In the genomic region with DNA sequence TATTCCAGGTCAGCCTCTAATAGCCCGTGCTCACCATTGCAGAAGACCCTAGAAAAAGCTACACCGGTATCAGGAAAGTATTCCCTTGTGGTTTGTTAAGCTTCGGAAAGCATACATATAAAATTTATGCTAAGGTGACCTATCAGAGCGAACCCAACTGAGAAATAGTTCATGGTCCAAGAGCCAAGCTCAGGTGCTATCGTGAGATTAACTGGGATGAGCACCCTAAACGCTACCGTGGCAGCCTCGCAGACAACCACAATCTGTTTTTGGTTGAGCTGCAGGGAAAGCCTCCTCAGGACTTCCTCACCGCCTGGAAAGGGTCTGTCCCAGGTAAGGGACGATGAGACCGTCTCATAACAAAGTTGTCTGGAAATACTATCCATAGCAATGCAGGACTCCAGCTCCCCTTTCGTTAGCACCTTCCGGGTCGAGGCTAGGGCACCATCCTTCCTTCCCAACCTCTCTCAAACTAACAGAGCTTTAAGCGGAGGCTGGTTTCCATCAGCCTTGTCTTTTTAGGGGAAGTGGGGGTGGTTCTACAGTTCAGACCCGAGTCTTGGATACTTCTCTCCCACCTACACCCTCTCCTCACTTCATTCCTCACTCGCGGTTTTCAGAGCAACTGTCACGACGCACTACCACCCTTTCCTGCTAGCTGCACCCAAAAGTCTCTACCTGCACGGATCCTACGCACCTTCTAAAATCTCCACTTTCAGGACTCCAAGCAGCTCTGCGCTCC, we compare ENCODE assay signal across 9 mouse cellular contexts. TPM values are rescaled to one million over a fixed set of nuclear protein-coding genes. Genes with fewer than 3 reads are reported as not detected.
DNase-seq lines count a peak whose midpoint lies in the region; ATAC-seq lines count a peak whose summit lies in the region.
"Had no signal": no experiment of that assay in that cellular context is flagged by ENCODE, and none has a peak within 500 bp of the region (broad histone marks: within the 10 kb centered on the region; RNA-seq: fewer than 3 reads in every experiment).

No protein-coding gene starts in this region.

- H3K27ac ChIP-seq in hindbrain, embryonic 15.5 days (replicated peaks) = peak overlapping the region; percentile 91
- H3K27ac ChIP-seq in midbrain, embryonic 10.5 days (replicated peaks) = peak overlapping the region; percentile 95

- peaks cover 43% of the 10 kb centered on the region for H3K27me3 ChIP-seq in erythroblast, embryonic 14.5 days (ENCODE audit: control insufficient read depth)
- H3K27me3 ChIP-seq in hindbrain, embryonic 15.5 days = no peaks in the 10 kb centered on the region
- peaks cover 93% of the 10 kb centered on the region for H3K27me3 ChIP-seq in midbrain, embryonic 10.5 days (ENCODE audit: low read depth, poor library complexity, severe bottlenecking)

- H3K4me3 ChIP-seq in erythroblast, embryonic 14.5 days (replicated peaks) = peak overlapping the region; percentile 66
- peak overlapping the region; percentile 85 for H3K4me3 ChIP-seq in hindbrain, embryonic 15.5 days
- peak overlapping the region; percentile 89 for H3K4me3 ChIP-seq in midbrain, embryonic 10.5 days

- peak; percentile 30 for DNase-seq in thymus, postnatal 14 days
- DNase-seq in thymus, postnatal 10 days (ENCODE audit: low spot score in 2 of 2) = no peak
- no peak for DNase-seq in midbrain, embryonic 10.5 days (ENCODE audit: low spot score)
- DNase-seq in adipocyte (ENCODE audit: low spot score) = no peak
- no peak for DNase-seq in spleen, postnatal 4 days (ENCODE audit: low spot score in 2 of 2)

- peaks cover 25% of the 10 kb centered on the region for H3K4me1 ChIP-seq in erythroblast, embryonic 14.5 days (ENCODE audit: control insufficient read depth)
- H3K4me1 ChIP-seq in hindbrain, embryonic 15.5 days (replicated peaks) = peaks cover 56% of the 10 kb centered on the region
- H3K4me1 ChIP-seq in midbrain, embryonic 10.5 days = peaks cover 60% of the 10 kb centered on the region

- ATAC-seq in erythroblast, adult 5-6 weeks (replicated peaks; ENCODE audit: low FRiP score, poor library complexity, severe bottlenecking) = no peak
- ATAC-seq in hindbrain, embryonic 15.5 days (ENCODE audit: low FRiP score, low read depth) = no peak

- H3K36me3 ChIP-seq in erythroblast, embryonic 14.5 days (ENCODE audit: control insufficient read depth) = no peaks in the 10 kb centered on the region
- no peaks in the 10 kb centered on the region for H3K36me3 ChIP-seq in hindbrain, embryonic 15.5 days
- no peaks in the 10 kb centered on the region for H3K36me3 ChIP-seq in midbrain, embryonic 10.5 days

- peak overlapping the region; percentile 97 for H3K9ac ChIP-seq in hindbrain, embryonic 15.5 days

- H3K9me3 ChIP-seq in erythroblast, embryonic 14.5 days (ENCODE audit: control insufficient read depth, low read length) = no peaks in the 10 kb centered on the region
- no peaks in the 10 kb centered on the region for H3K9me3 ChIP-seq in hindbrain, embryonic 15.5 days
- no peaks in the 10 kb centered on the region for H3K9me3 ChIP-seq in midbrain, embryonic 10.5 days (replicated peaks)

- 8% methylated on average over 23 of the region's 23 CpGs for WGBS in hindbrain, embryonic 15.5 days
- 14% methylated on average over 23 of the region's 23 CpGs for WGBS in midbrain, embryonic 10.5 days

- peak overlapping the region; percentile 77 for H3K4me2 ChIP-seq in hindbrain, embryonic 15.5 days

RNA-seq across cellular contexts. Expression of a gene that starts 3.0 kb away (rescaled TPM):
- polyA plus RNA-seq in erythroblast, embryonic 14.5 days (2012) = 0.02 and 0.04 TPM in 2 replicates
- total RNA-seq in erythroblast, adult 5-6 weeks (2015; ENCODE audit: low replicate concordance) = 25.7 and 43.9 TPM in 2 replicates
- total RNA-seq in erythroblast, adult 5-6 weeks (2017; ENCODE audit: low replicate concordance) = 42.9 and 61.9 TPM in 2 replicates
- polyA plus RNA-seq in hindbrain, embryonic 15.5 days (2015; fragmentation: Nextera tagmentation; extraction: Ambion mirVana) = 11.3 and 12.6 TPM in 2 replicates
- polyA plus RNA-seq in midbrain, embryonic 10.5 days (2016; fragmentation: Nextera tagmentation; extraction: Ambion mirVana) = 9.4 and 10.0 TPM in 2 replicates

RNA-seq across cellular contexts. Expression of a gene that starts 43.4 kb away (rescaled TPM):
- polyA plus RNA-seq in erythroblast, embryonic 14.5 days (2012) = not detected in 2 replicates
- not detected in 2 replicates for total RNA-seq in erythroblast, adult 5-6 weeks (2015; ENCODE audit: low replicate concordance)
- total RNA-seq in erythroblast, adult 5-6 weeks (2017; ENCODE audit: low replicate concordance) = not detected in 2 replicates
- 0.17 TPM in 1 of 2 replicates, not detected in the other for polyA plus RNA-seq in hindbrain, embryonic 15.5 days (2015; fragmentation: Nextera tagmentation; extraction: Ambion mirVana)
- 0.10 TPM in 1 of 2 replicates, not detected in the other for polyA plus RNA-seq in midbrain, embryonic 10.5 days (2016; fragmentation: Nextera tagmentation; extraction: Ambion mirVana)
- total RNA-seq: layer of hippocampus, adult 18-20 months had no signal

Comparison
In these comparisons a context has a peak if more than half of its experiments do, and no peak if none do; other contexts are left out.
1. RNA of a gene that starts 3.0 kb away (polyA plus RNA-seq): 11.3 to 12.6 TPM in hindbrain, embryonic 15.5 days and 9.4 to 10.0 TPM in midbrain, embryonic 10.5 days; 0.02 to 0.04 TPM in erythroblast, embryonic 14.5 days; every median in the first group is over 10 times any median in the second.
2. Peak in every context shown above with its lines, with median percentiles within 50 percentile points of each other: H3K4me3 ChIP-seq.